Mouse (Mus musculus): ENCODE results near the gene Preb. TPM values are rescaled to one million over a fixed set of nuclear protein-coding genes. Genes with fewer than 3 reads are reported as not detected.

Gene Preb
- total RNA-seq, 1 experiment, result 94.2 TPM

- TF ChIP-seq CHD2 (IDR thresholded peaks at IDR 0.05; ENCODE audit: low read depth, low read length), result no peak
- no peak for TF ChIP-seq HCFC1 (IDR thresholded peaks at IDR 0.05; ENCODE audit: borderline replicate concordance, insufficient read depth, low read length)
- no peak for TF ChIP-seq ZC3H11A (IDR thresholded peaks at IDR 0.05; ENCODE audit: borderline replicate concordance, low read depth, low read length)
- no peak for TF ChIP-seq MAFK (IDR thresholded peaks at IDR 0.05; ENCODE audit: insufficient read depth, low read depth, low read length)
- no peak for TF ChIP-seq ZNF384 (IDR thresholded peaks at IDR 0.05; ENCODE audit: low read depth, low read length)
- H3K36me3 ChIP-seq (ENCODE audit: control insufficient read depth, insufficient read depth, low read length, poor library complexity, severe bottlenecking), result no peaks in the 10 kb centered on the region; the same call in 1 of the 2 replicates
- H3K4me1 ChIP-seq (ENCODE audit: control insufficient read depth in 2 of 2, insufficient read depth in 2 of 2, low read length in 2 of 2, poor library complexity in 1 of 2), result peaks cover 0 to 30% of the 10 kb centered on the region in 2 experiments; a peak in 3 of 4 replicates
- DNase-seq (ENCODE audit: low read depth, low spot score), result no peak
- H3K4me3 ChIP-seq (ENCODE audit: insufficient read depth in 1 of 2, low read depth in 1 of 2, low read length in 2 of 2, poor library complexity in 1 of 2, severe bottlenecking in 1 of 2), result no peak overlapping the region
- no peak overlapping the region for H3K27ac ChIP-seq (ENCODE audit: insufficient read depth, low read depth, low read length, poor library complexity, severe bottlenecking)
- no peak overlapping the region for H3K9ac ChIP-seq (ENCODE audit: insufficient read depth, low read depth, low read length, poor library complexity, severe bottlenecking)
- no peaks in the 10 kb centered on the region for H3K9me3 ChIP-seq (ENCODE audit: control insufficient read depth, insufficient read depth, low read depth, low read length)
- in situ Hi-C loops (cut with MboI; ENCODE audit: low sequenced_read_pairs in 2 of 2, unreplicated experiment in 2 of 2), result no loop called here
Observed at GRCm38 (mm10) chr5:30922581-30923041, 37.5 kb downstream of the Preb start.

GRCm38 (mm10) chr5:30921256-30922033, 38.7 kb downstream of the Preb start, which contains the start of gene Khk:
Gene Khk (plus strand): TSS chr5:30921431.
- peak; percentile 89 for DNase-seq (ENCODE audit: low read depth, low spot score)
- Histone ChIP-seq H3K4me3 (ENCODE audit: insufficient read depth in 1 of 2, low read depth in 1 of 2, low read length in 2 of 2, poor library complexity in 1 of 2, severe bottlenecking in 1 of 2) (peak within 1 kb of the TSS; percentile 72 to 79), H3K36me3 (ENCODE audit: control insufficient read depth, insufficient read depth, low read length, poor library complexity, severe bottlenecking) (no peaks in the 10 kb centered on the region; the same call in 1 of the 2 replicates), H3K4me1 (ENCODE audit: control insufficient read depth in 2 of 2, insufficient read depth in 2 of 2, low read length in 2 of 2, poor library complexity in 1 of 2) (peaks cover 0 to 32% of the 10 kb centered on the region in 2 experiments; a peak in 3 of 4 replicates), H3K9ac (ENCODE audit: insufficient read depth, low read depth, low read length, poor library complexity, severe bottlenecking) (peak within 1 kb of the TSS; percentile 61), H3K9me3 (ENCODE audit: control insufficient read depth, insufficient read depth, low read depth, low read length) (no peaks in the 10 kb centered on the region), H3K27ac (ENCODE audit: insufficient read depth, low read depth, low read length, poor library complexity, severe bottlenecking) (no peak within 1 kb of the TSS)
- in situ Hi-C loops (cut with MboI; ENCODE audit: low sequenced_read_pairs in 2 of 2, unreplicated experiment in 2 of 2), result no loop called here
- TF ChIP-seq ZC3H11A (IDR thresholded peaks at IDR 0.05; ENCODE audit: borderline replicate concordance, low read depth, low read length) (no peak), HCFC1 (IDR thresholded peaks at IDR 0.05; ENCODE audit: borderline replicate concordance, insufficient read depth, low read length) (no peak), MAFK (IDR thresholded peaks at IDR 0.05; ENCODE audit: insufficient read depth, low read depth, low read length) (no peak), CHD2 (IDR thresholded peaks at IDR 0.05; ENCODE audit: low read depth, low read length) (no peak), ZNF384 (IDR thresholded peaks at IDR 0.05; ENCODE audit: low read depth, low read length) (no peak)

- TF ChIP-seq ZC3H11A (IDR thresholded peaks at IDR 0.05; ENCODE audit: borderline replicate concordance, low read depth, low read length) (no peak), CHD2 (IDR thresholded peaks at IDR 0.05; ENCODE audit: low read depth, low read length) (no peak), ZNF384 (IDR thresholded peaks at IDR 0.05; ENCODE audit: low read depth, low read length) (no peak), HCFC1 (IDR thresholded peaks at IDR 0.05; ENCODE audit: borderline replicate concordance, insufficient read depth, low read length) (no peak), MAFK (IDR thresholded peaks at IDR 0.05; ENCODE audit: insufficient read depth, low read depth, low read length) (no peak)
- Histone ChIP-seq H3K4me1 (ENCODE audit: control insufficient read depth in 2 of 2, insufficient read depth in 2 of 2, low read length in 2 of 2, poor library complexity in 1 of 2) (peaks cover 2 to 34% of the 10 kb centered on the region in 2 experiments; a peak in 3 of 4 replicates), H3K9me3 (ENCODE audit: control insufficient read depth, insufficient read depth, low read depth, low read length) (no peaks in the 10 kb centered on the region), H3K27ac (ENCODE audit: insufficient read depth, low read depth, low read length, poor library complexity, severe bottlenecking) (no peak overlapping the region), H3K9ac (ENCODE audit: insufficient read depth, low read depth, low read length, poor library complexity, severe bottlenecking) (peak overlapping the region; percentile 35; the same call in 1 of the 2 replicates), H3K4me3 (ENCODE audit: insufficient read depth in 1 of 2, low read depth in 1 of 2, low read length in 2 of 2, poor library complexity in 1 of 2, severe bottlenecking in 1 of 2) (peak overlapping the region; percentile 42 to 54; a peak in 3 of 4 replicates), H3K36me3 (ENCODE audit: control insufficient read depth, insufficient read depth, low read length, poor library complexity, severe bottlenecking) (no peaks in the 10 kb centered on the region; the same call in 1 of the 2 replicates)
- DNase-seq (ENCODE audit: low read depth, low spot score), result no peak
- in situ Hi-C loops (cut with MboI; ENCODE audit: low sequenced_read_pairs in 2 of 2, unreplicated experiment in 2 of 2), result no loop called here
Observed at GRCm38 (mm10) chr5:30920621-30921020, 39.5 kb downstream of the Preb start.

- Histone ChIP-seq H3K9ac (ENCODE audit: insufficient read depth, low read depth, low read length, poor library complexity, severe bottlenecking) (peak overlapping the region; percentile 35; the same call in 1 of the 2 replicates), H3K9me3 (ENCODE audit: control insufficient read depth, insufficient read depth, low read depth, low read length) (no peaks in the 10 kb centered on the region), H3K4me3 (ENCODE audit: insufficient read depth in 1 of 2, low read depth in 1 of 2, low read length in 2 of 2, poor library complexity in 1 of 2, severe bottlenecking in 1 of 2) (peak overlapping the region in 1 of 2 experiments; percentile 54; a peak in 1 of 4 replicates), H3K36me3 (ENCODE audit: control insufficient read depth, insufficient read depth, low read length, poor library complexity, severe bottlenecking) (no peaks in the 10 kb centered on the region; the same call in 1 of the 2 replicates), H3K27ac (ENCODE audit: insufficient read depth, low read depth, low read length, poor library complexity, severe bottlenecking) (no peak overlapping the region), H3K4me1 (ENCODE audit: control insufficient read depth in 2 of 2, insufficient read depth in 2 of 2, low read length in 2 of 2, poor library complexity in 1 of 2) (peaks cover 2 to 38% of the 10 kb centered on the region in 2 experiments; a peak in 3 of 4 replicates)
- in situ Hi-C loops (cut with MboI; ENCODE audit: low sequenced_read_pairs in 2 of 2, unreplicated experiment in 2 of 2), result no loop called here
- DNase-seq (ENCODE audit: low read depth, low spot score), result no peak
- no peak for TF ChIP-seq ZNF384 (IDR thresholded peaks at IDR 0.05; ENCODE audit: low read depth, low read length)
- no peak for TF ChIP-seq HCFC1 (IDR thresholded peaks at IDR 0.05; ENCODE audit: borderline replicate concordance, insufficient read depth, low read length)
- TF ChIP-seq CHD2 (IDR thresholded peaks at IDR 0.05; ENCODE audit: low read depth, low read length), result no peak
- TF ChIP-seq ZC3H11A (IDR thresholded peaks at IDR 0.05; ENCODE audit: borderline replicate concordance, low read depth, low read length), result no peak
- TF ChIP-seq MAFK (IDR thresholded peaks at IDR 0.05; ENCODE audit: insufficient read depth, low read depth, low read length), result no peak
Observed at GRCm38 (mm10) chr5:30919831-30920614, 40.1 kb downstream of the Preb start.

Measured in ES-E14 (cell line).